Mouse (Mus musculus): ENCODE data around the gene Nynrin. TPM values are rescaled to one million over a fixed set of nuclear protein-coding genes. Genes with fewer than 3 reads are reported as not detected.

Gene Nynrin
- polyA plus RNA-seq, 1 experiment: 3.0 TPM

- H3K27me3 ChIP-seq (ENCODE audit: control insufficient read depth, insufficient read depth, low read length): peaks cover 37% of the 10 kb centered on the region
- peak within 1 kb of the TSS; percentile 31; the same call in 1 of the 2 replicates for H3K4me3 ChIP-seq (ENCODE audit: extremely low read depth, insufficient read depth, insufficient read length)
- DNase-seq (ENCODE audit: low read depth in 1 of 2, low spot score in 2 of 2): no peak
- TF ChIP-seq POLR2A (IDR thresholded peaks at IDR 0.05; ENCODE audit: low read depth, low read length) (no peak), CTCF (IDR thresholded peaks at IDR 0.05; ENCODE audit: extremely low read depth, insufficient read depth, insufficient read length, insufficient replicate concordance) (no peak)
- no peaks in the 10 kb centered on the region for H3K36me3 ChIP-seq (ENCODE audit: control insufficient read depth, insufficient read depth, low read length)
- H3K4me1 ChIP-seq (ENCODE audit: control insufficient read depth, insufficient read depth, insufficient read length): no peaks in the 10 kb centered on the region; the same call in 1 of the 2 replicates
- under 1% methylated on average over 30 of the region's 46 CpGs for WGBS
- H3K27ac ChIP-seq (ENCODE audit: insufficient read depth, low read length): peak within 1 kb of the TSS; percentile 18; the same call in 1 of the 2 replicates
Measured at GRCm38 (mm10) chr14:55822991-55823762, 30.6 kb upstream of the Nynrin start, which contains the start of gene Nfatc4. Gene Nfatc4, plus strand, starts transcription at chr14:55823144.

- WGBS: 36% methylated on average over 10 of the region's 10 CpGs
- no peak for TF ChIP-seq CTCF (IDR thresholded peaks at IDR 0.05; ENCODE audit: extremely low read depth, insufficient read depth, insufficient read length, insufficient replicate concordance)
- no peak for TF ChIP-seq POLR2A (IDR thresholded peaks at IDR 0.05; ENCODE audit: low read depth, low read length)
- no peak for DNase-seq (ENCODE audit: low read depth in 1 of 2, low spot score in 2 of 2)
- Histone ChIP-seq H3K27me3 (ENCODE audit: control insufficient read depth, insufficient read depth, low read length) (peaks cover 37% of the 10 kb centered on the region), H3K27ac (ENCODE audit: insufficient read depth, low read length) (peak overlapping the region; percentile 25; the same call in 1 of the 2 replicates), H3K4me1 (ENCODE audit: control insufficient read depth, insufficient read depth, insufficient read length) (no peaks in the 10 kb centered on the region; the same call in 1 of the 2 replicates), H3K4me3 (ENCODE audit: extremely low read depth, insufficient read depth, insufficient read length) (no peak overlapping the region), H3K36me3 (ENCODE audit: control insufficient read depth, insufficient read depth, low read length) (no peaks in the 10 kb centered on the region)
Measured at GRCm38 (mm10) chr14:55824001-55824480, 29.8 kb upstream of the Nynrin start.

- H3K27ac ChIP-seq (ENCODE audit: insufficient read depth, low read length): peak overlapping the region; percentile 30; the same call in 1 of the 2 replicates
- no peak for DNase-seq (ENCODE audit: low read depth in 1 of 2, low spot score in 2 of 2)
- peaks cover 37% of the 10 kb centered on the region for H3K27me3 ChIP-seq (ENCODE audit: control insufficient read depth, insufficient read depth, low read length)
- H3K36me3 ChIP-seq (ENCODE audit: control insufficient read depth, insufficient read depth, low read length): no peaks in the 10 kb centered on the region
- H3K4me3 ChIP-seq (ENCODE audit: extremely low read depth, insufficient read depth, insufficient read length): peak overlapping the region; percentile 21; the same call in 1 of the 2 replicates
- no peak for TF ChIP-seq CTCF (IDR thresholded peaks at IDR 0.05; ENCODE audit: extremely low read depth, insufficient read depth, insufficient read length, insufficient replicate concordance)
- no peak for TF ChIP-seq POLR2A (IDR thresholded peaks at IDR 0.05; ENCODE audit: low read depth, low read length)
- WGBS: 18% methylated on average over 31 of the region's 32 CpGs
- H3K4me1 ChIP-seq (ENCODE audit: control insufficient read depth, insufficient read depth, insufficient read length): no peaks in the 10 kb centered on the region; the same call in 1 of the 2 replicates
Measured at GRCm38 (mm10) chr14:55824481-55825215, 29.2 kb upstream of the Nynrin start.

GRCm38 (mm10) chr14:55825216-55826051, 28.4 kb upstream of the Nynrin start:
- no peaks in the 10 kb centered on the region; the same call in 1 of the 2 replicates for H3K4me1 ChIP-seq (ENCODE audit: control insufficient read depth, insufficient read depth, insufficient read length)
- no peak overlapping the region; the same call in 1 of the 2 replicates for H3K4me3 ChIP-seq (ENCODE audit: extremely low read depth, insufficient read depth, insufficient read length)
- H3K27me3 ChIP-seq (ENCODE audit: control insufficient read depth, insufficient read depth, low read length): peaks cover 37% of the 10 kb centered on the region
- no peak for DNase-seq (ENCODE audit: low read depth in 1 of 2, low spot score in 2 of 2)
- TF ChIP-seq CTCF (IDR thresholded peaks at IDR 0.05; ENCODE audit: extremely low read depth, insufficient read depth, insufficient read length, insufficient replicate concordance): no peak
- no peak for TF ChIP-seq POLR2A (IDR thresholded peaks at IDR 0.05; ENCODE audit: low read depth, low read length)
- 3% methylated on average over 19 of the region's 37 CpGs for WGBS
- no peaks in the 10 kb centered on the region for H3K36me3 ChIP-seq (ENCODE audit: control insufficient read depth, insufficient read depth, low read length)
- H3K27ac ChIP-seq (ENCODE audit: insufficient read depth, low read length): peak overlapping the region; percentile 30; the same call in 1 of the 2 replicates

- TF ChIP-seq CTCF (IDR thresholded peaks at IDR 0.05; ENCODE audit: extremely low read depth, insufficient read depth, insufficient read length, insufficient replicate concordance) (no peak), POLR2A (IDR thresholded peaks at IDR 0.05; ENCODE audit: low read depth, low read length) (no peak)
- Histone ChIP-seq H3K27ac (ENCODE audit: insufficient read depth, low read length) (no peak overlapping the region), H3K4me3 (ENCODE audit: extremely low read depth, insufficient read depth, insufficient read length) (no peak overlapping the region), H3K27me3 (ENCODE audit: control insufficient read depth, insufficient read depth, low read length) (peaks cover 37% of the 10 kb centered on the region), H3K36me3 (ENCODE audit: control insufficient read depth, insufficient read depth, low read length) (no peaks in the 10 kb centered on the region), H3K4me1 (ENCODE audit: control insufficient read depth, insufficient read depth, insufficient read length) (no peaks in the 10 kb centered on the region; the same call in 1 of the 2 replicates)
- 34% methylated on average over 15 of the region's 15 CpGs for WGBS
- no peak for DNase-seq (ENCODE audit: low read depth in 1 of 2, low spot score in 2 of 2)
Measured at GRCm38 (mm10) chr14:55826142-55826541, 27.7 kb upstream of the Nynrin start.

All from spleen, adult 2 months (tissue).